Mouse (Mus musculus): ENCODE data around the gene Nrp2.

The Nrp2 gene

DNA sequence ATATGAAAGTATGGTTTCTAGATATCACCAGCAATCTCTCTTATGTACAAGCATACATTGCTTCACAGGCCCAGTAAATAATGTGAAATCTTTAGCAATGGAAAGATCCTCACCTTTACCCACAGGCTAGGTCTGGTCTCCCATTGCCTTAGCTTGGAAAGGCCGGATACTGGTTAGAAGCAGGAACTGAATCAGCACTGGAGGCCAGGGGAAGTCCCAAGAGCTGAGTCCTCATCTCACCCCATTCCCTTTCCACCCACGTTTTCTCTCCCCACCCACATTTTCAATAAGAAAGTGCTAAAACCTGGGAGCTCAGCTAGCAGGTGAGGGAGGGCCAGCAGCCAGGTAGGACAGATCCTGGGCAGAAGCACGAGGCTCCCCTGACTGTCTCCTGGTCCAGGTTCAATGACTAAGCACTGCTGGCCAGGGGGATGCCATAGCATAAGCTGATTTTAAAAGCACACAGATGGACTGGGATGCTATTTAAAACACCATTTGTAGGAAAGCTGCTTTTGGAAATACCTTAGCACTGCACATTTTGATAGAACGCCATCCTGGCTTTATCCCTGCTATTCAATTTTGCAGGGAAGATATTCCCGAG lies 47.4 kb downstream of the Nrp2 start:
- DNase-seq (ENCODE audit: low read depth, low spot score), result peak; percentile 62

DNA sequence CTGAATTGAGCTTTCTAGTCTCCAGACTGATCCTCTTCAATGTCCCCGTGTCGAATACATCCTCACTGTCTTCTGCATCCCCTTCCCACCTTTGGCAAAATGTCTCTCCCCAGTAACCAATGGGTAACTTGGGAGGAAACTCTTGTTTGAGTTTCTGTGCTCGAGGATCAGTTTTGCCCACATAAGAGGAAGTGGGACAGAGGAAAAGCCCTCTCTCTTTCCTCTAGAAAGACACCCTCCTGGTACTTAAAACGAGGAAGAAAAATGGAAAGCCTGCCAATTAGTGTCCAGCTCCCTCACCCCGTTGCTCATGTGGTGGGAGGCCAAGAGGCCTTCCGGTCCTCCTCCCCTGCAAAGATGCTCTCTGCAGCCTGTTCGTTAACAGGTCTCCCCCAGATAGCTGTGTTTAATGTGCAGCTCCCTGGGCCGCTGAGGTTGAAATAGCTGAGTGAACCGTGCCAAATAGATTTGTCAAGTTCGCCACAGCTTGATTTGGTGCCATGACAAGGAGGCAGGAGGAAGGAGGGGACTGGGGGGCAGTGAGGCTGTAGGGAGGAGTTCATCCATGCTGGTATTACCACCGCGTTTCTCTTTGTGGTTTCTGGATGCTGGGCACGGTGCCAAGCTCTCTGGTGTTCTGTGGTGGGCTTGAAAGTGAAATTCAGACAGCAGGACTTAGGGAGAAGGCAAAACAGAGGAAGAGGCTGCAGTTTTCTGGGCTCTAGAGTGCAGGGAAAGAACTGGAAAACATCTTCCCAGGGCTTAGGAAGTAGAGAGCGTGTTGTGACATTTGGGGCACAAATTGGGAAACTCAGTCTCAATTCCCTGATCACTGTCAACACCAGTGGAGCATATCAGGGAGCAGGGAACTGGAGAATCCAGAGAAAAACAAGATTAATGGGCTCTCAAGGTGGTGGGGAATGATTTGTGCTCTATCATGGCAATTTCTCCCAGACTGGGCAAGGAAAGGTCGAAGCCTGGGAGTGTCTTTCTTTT lies 48.2 kb downstream of the Nrp2 start:
- DNase-seq (ENCODE audit: low read depth, low spot score), result no peak

DNA sequence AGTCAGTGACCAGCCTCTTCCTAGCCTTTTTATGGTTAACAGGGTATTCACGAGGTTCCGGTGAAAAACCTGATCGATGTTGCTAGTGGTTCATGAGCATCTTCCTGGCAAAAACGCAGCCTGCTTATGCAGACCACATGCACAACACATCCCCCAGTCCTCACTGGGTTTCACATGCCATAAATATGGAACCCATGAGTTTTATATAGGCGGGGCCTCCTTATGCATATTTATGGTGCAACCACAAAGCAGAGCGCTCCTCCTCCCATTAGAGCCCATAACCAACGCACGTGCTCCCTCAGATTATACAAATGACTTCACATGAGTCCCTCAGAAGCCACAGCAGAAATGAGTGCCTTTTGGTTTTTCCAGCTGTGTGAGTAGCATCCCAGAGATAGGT lies 49.0 kb downstream of the Nrp2 start:
- no peak for DNase-seq (ENCODE audit: low read depth, low spot score)

- no peak for DNase-seq (ENCODE audit: low read depth, low spot score)
Measured at GRCm38 (mm10) chr1:62752661-62753333, 49.7 kb downstream of the Nrp2 start.

DNA sequence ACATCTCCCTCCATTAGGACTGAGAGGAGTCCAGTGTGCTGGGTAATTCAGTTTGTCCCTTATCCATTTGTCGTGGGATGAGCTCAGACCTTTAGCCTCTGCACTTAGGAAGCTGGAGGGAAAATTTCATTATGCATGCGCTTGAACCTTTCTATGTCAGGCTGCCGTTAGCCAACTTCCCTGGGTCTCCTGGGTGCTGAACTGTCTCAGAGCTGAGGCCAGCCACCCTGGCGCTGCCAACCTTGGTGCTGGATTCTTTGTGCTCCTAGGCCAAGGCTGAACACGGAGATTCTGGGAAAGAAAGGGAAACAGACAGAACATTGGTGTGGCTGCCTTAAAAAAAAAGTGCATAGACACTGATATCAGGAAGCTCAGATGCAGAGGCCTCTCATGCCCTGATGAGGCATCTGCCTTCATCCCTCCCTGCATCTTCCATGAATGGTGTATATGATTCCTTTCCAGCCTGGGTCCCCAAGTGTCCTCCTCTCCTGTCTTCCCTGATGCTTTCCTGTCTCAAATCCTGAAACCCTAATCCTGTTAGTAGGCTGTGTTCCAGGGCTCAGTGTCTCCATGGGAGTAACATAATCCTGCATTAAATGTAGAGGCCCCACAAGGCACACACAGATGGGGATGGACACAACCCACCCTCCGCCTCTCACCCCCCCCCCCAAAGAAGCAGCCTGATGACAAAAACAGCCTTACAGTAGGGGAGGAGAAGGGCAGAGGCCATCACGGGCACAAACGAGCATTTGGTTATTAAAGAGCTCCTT lies 51.2 kb downstream of the Nrp2 start:
- DNase-seq (ENCODE audit: low read depth, low spot score), result no peak

DNA sequence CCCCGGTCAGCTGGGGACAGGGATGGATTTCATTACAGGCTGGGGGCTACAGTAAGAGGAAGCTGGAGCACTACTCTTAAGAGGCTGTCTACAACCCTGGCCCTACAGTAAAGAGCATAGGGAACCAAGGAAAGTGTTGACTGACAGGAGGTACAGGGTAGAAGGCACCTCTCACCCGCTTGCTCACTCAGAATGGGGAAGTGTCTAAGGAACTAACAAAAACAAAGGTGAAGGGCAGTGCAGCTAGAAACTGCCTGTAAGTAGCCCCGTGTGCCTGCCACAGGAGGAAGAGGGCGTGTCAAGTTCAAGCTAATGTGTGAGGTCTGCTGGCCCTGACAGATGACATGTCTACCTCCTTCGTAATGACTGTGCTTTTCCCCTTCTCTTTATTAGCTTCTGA lies 57.0 kb downstream of the Nrp2 start:
- no peak for DNase-seq (ENCODE audit: low read depth, low spot score)

DNA sequence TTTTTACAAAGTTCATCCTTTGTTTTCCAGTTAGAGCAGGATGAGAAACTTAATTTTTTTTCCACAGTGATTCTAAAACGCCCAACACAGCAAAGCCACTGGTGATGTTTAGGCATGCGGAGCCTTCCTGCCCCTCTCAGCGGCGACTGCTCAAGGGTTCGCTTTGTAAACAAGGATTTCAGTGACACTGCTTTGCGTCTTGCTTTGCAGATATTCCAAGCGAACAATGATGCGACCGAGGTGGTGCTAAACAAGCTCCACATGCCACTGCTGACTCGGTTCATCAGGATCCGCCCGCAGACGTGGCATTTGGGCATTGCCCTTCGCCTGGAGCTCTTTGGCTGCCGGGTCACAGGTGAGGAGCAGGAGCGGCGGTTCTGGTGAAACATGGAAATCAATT lies 57.5 kb downstream of the Nrp2 start:
- no peak for DNase-seq (ENCODE audit: low read depth, low spot score)

GRCm38 (mm10) chr1:62763779-62764178 lies 60.7 kb downstream of the Nrp2 start:
- no peak for DNase-seq (ENCODE audit: low read depth, low spot score)

GRCm38 (mm10) chr1:62765171-62765570 lies 62.1 kb downstream of the Nrp2 start:
- DNase-seq (ENCODE audit: low read depth, low spot score), result no peak

GRCm38 (mm10) chr1:62766766-62767165 lies 63.7 kb downstream of the Nrp2 start:
- no peak for DNase-seq (ENCODE audit: low read depth, low spot score)

DNA sequence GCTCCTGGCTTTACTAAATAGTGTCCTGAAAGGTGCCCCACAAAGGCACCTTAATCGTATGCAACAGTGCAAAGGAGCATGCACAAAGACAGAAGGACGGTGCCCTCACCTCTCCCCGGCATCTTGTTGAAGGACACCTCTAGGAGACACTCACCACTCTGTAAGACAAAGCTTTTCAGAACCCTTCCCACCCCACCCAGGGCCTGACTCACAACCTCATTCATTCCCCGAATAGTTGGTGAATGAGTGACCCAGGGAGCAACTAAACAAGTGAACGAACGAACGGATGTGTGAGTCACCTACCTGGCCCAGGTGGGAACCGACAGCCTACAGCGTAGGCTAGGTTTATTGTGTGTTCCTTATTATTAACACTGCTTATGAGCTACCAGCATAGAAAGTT lies 64.5 kb downstream of the Nrp2 start:
- no peak for DNase-seq (ENCODE audit: low read depth, low spot score)

- DNase-seq (ENCODE audit: low read depth, low spot score), result no peak
Measured at GRCm38 (mm10) chr1:62770576-62770975, 67.5 kb downstream of the Nrp2 start.

DNA sequence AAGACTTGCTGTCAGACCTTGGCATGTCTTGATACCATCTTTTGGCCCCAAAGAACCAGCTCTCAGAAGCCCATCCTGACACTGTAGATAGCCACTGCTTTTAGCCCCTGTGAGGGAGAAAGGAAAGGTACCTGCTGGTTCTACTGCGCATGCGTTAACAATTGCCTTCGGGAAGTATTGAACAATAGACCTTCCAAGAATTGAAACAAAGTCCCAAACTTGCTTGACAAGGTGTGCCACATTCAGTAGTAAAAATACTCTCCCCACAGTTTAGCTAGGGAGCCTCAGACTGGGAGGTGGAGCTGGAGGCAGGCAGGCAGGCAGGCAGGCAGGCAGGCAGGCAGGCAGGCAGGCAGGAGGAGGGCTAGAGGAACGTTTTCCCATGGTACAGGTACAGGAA lies 69.3 kb downstream of the Nrp2 start:
- no peak for DNase-seq (ENCODE audit: low read depth, low spot score)

DNA sequence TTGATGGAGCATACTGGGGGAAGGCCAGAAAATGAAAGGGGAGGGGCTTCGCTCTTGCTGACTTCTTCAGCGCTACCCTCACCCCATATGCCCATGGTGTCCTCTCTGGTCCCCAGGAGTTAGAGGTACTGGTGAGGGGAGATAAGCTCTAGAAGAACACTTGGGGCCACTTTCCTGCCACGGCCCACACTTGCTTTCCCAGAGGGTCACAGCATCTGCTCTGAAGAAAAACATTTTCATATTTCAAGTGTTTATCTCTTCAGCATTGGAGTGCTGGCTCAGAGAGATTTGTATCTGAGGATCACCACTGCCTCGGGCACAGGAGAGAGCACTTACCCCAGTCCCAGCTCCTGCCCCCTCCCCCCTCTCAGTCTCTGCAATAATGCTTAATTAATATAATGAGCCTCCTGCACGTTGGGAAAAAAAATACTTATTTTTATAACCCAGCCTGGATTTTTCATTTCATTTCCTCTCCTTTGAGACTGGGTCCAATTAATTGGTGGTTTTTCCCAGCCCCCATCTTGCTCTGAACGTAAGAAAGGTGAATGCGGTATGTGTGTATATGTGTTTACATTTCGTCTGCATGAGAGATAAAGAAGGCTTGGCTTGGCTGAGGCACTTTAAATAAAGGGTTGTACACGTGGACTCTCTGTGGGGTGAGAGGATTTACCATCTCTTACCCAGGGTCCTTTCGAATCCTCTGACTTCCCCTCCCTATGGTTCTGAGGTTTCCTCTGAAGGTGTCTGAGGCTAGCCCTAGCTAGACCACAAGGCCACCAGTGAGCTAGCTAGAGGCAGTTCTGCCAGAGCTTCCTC lies 70.2 kb downstream of the Nrp2 start:
- no peak for DNase-seq (ENCODE audit: low read depth, low spot score)

DNA sequence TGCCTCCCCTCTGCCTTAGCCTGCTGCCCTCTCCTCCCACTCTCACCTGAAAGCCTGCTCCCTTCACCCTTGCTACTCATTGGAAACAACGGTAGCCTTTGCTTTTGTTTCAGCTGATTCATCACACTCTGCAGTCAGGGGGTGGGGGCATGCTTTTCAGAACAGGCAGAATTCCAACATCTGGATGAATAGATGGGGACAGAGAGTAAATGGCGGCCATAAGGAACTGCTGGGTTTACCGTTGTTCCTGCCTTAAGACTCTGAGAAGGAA lies 70.8 kb downstream of the Nrp2 start:
- DNase-seq (ENCODE audit: low read depth, low spot score), result no peak

DNA sequence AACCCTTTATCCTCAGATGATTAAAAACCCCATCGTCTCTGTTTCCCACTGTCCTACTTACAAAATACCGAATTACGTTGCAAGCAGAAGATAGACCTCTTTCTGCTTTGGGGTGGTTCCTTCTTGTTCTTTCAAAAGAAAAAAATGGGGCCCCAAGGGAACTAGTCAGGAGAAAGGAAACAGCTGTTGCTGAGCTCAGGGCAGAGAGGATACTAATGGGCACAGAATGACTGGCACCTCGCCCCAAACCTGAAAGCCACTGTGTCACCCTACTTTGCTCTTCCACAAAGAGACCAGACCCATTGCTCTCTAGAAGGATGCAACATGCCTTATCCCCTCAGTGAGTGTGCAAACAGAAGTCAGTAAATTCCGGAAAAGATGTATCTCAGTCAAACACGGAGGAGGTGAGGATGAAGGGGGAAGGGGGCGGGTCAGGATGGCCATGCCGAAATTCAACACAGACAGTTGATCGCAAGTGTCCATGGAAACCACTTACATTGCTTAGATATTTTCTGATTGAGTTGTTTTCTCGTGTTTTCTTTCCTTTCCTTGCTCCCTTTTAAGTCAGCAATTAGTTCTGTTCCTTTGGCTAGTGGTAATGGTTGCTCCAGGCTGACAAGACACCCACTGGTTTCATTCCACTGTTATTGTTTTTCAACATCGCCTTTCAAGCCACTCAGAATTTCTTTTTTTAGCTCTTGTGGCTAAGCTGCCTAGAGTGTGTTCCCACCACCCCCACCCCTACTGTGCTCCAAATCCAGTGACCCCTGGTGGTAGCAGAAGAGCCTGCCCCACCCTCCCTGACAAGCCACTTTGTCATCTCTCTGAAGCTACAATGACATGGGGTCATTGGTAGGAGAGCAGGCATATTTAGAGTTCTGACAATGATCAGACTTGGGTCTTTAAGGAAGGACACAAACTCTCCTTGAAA lies 71.5 kb downstream of the Nrp2 start:
- DNase-seq (ENCODE audit: low read depth, low spot score), result no peak

GRCm38 (mm10) chr1:62777320-62778235 lies 74.5 kb downstream of the Nrp2 start:
- DNase-seq (ENCODE audit: low read depth, low spot score), result no peak

GRCm38 (mm10) chr1:62778910-62779309 lies 75.8 kb downstream of the Nrp2 start:
- DNase-seq (ENCODE audit: low read depth, low spot score), result no peak
